Mouse (Mus musculus) stomach, postnatal 0 days (tissue): ENCODE measurements around the gene Cox17. TPM values are rescaled to one million over a fixed set of nuclear protein-coding genes. Genes with fewer than 3 reads are reported as not detected.
A peak's percentile ranks its signal among the peaks of the same experiment; 100 is the strongest.

Source experiments
- ATAC-seq: fragments of 200-750 bp; cut with Nextera tagmentation; 2 replicates; pipeline ENCODE4 v1.8.0; 2017; ENCODE audit not compliant: low FRiP score, low TSS enrichment
- DNase-seq: peaks from one replicate; pipeline ENCODE4 v3.0.0-alpha.2; 2016; ENCODE audit warnings: low spot score
- H3K27ac ChIP-seq: fragments of 300-500 bp; sonication (generic); replicated peaks from 2 replicates; pipeline ENCODE4 v1.5.1; 2014; ENCODE audit warnings: mild to moderate bottlenecking, control low read depth
- H3K27me3 ChIP-seq: fragments of 300-500 bp; sonication (generic); 2 replicates; pipeline ENCODE4 v1.6.1; 2014; ENCODE audit warnings: low read length; ENCODE audit not compliant: control insufficient read depth, insufficient read depth
- H3K36me3 ChIP-seq: fragments of 300-500 bp; sonication (generic); 2 replicates; pipeline ENCODE4 v1.6.1; 2014; ENCODE audit warnings: low read length, mixed read lengths; ENCODE audit not compliant: control insufficient read depth, insufficient read depth
- H3K4me1 ChIP-seq: fragments of 300-500 bp; sonication (generic); replicated peaks from 2 replicates; pipeline ENCODE4 v1.6.1; 2014; ENCODE audit warnings: antibody characterized with exemption; ENCODE audit not compliant: control insufficient read depth, insufficient read depth
- H3K4me2 ChIP-seq: fragments of 300-500 bp; sonication (generic); replicated peaks from 2 replicates; pipeline ENCODE4 v1.6.1; 2014; ENCODE audit warnings: low read depth, mild to moderate bottlenecking, control low read depth, moderate library complexity
- H3K4me3 ChIP-seq: fragments of 300-500 bp; sonication (generic); 2 replicates; pipeline ENCODE4 v1.5.1; 2014; ENCODE audit warnings: low read depth, low read length, control low read depth
- H3K9ac ChIP-seq: fragments of 300-500 bp; sonication (generic); 2 replicates; pipeline ENCODE4 v1.6.1; 2014; ENCODE audit warnings: mild to moderate bottlenecking, low read length, control low read depth, mixed read lengths
- H3K9me3 ChIP-seq: fragments of 300-500 bp; sonication (generic); 2 replicates; pipeline ENCODE4 v1.6.1; 2016; ENCODE audit warnings: low read length; ENCODE audit not compliant: control insufficient read depth
- CTCF ChIP-seq: IDR thresholded peaks from 2 replicates; pipeline ENCODE4 v1.5.1; 2016; ENCODE audit warnings: antibody characterized with exemption, low read depth, mild to moderate bottlenecking, moderate library complexity
- EP300 ChIP-seq: optimal IDR thresholded peaks from 2 replicates; pipeline ENCODE3; 2016; ENCODE audit warnings: antibody characterized with exemption
- WGBS: fragments of 180-500 bp; shearing (Covaris S2); extraction: QIAGEN DNeasy Blood & Tissue Kit; methylation state at CpG from one replicate; pipeline ENCODE4 v1.1.7; 2014; 5-methylcytosine and 5-hydroxymethylcytosine counted together
- polyA plus RNA-seq: library from polyadenylated mRNA; unstranded; fragments of >200 nt; fragmentation: Nextera tagmentation; extraction: Ambion mirVana; gene quantifications from 2 replicates; pipeline ENCODE4 v1.2.1, GENCODE M21; 2015

Gene Cox17
- polyA plus RNA-seq, 1 experiment from 2014 or later, result 327 TPM

GRCm38 (mm10) chr16:38370633-38371374, 24.0 kb downstream of the Cox17 start:
- Histone ChIP-seq H3K36me3 (no peaks in the 10 kb centered on the region), H3K27me3 (no peaks in the 10 kb centered on the region), H3K4me3 (no peak overlapping the region), H3K9me3 (no peaks in the 10 kb centered on the region), H3K27ac (no peak overlapping the region), H3K4me1 (no peaks in the 10 kb centered on the region), H3K9ac (no peak overlapping the region), H3K4me2 (no peak overlapping the region)
- 72% methylated on average over 8 of the region's 8 CpGs for WGBS
- ATAC-seq (peak; percentile 58), DNase-seq (no peak)
- TF ChIP-seq CTCF, result no peak
- no peak for TF ChIP-seq EP300

- Histone ChIP-seq H3K4me3 (no peak overlapping the region), H3K4me2 (no peak overlapping the region), H3K27me3 (no peaks in the 10 kb centered on the region), H3K36me3 (no peaks in the 10 kb centered on the region), H3K27ac (no peak overlapping the region), H3K9ac (no peak overlapping the region), H3K9me3 (no peaks in the 10 kb centered on the region), H3K4me1 (no peaks in the 10 kb centered on the region)
- WGBS, result 86% methylated on average over 15 of the region's 15 CpGs
- ATAC-seq, result no peak
- no peak for DNase-seq
- TF ChIP-seq CTCF, result no peak
- TF ChIP-seq EP300, result no peak
Measured at GRCm38 (mm10) chr16:38371705-38372296, 25.0 kb downstream of the Cox17 start.

- no peak overlapping the region for H3K4me3 ChIP-seq
- WGBS, result 89% methylated on average over 4 of the region's 4 CpGs
Measured at GRCm38 (mm10) chr16:38372876-38373275, 26.1 kb downstream of the Cox17 start.

GRCm38 (mm10) chr16:38373439-38373838, 26.6 kb downstream of the Cox17 start:
- TF ChIP-seq EP300 (no peak), CTCF (no peak)
- Histone ChIP-seq H3K9me3 (no peaks in the 10 kb centered on the region), H3K4me2 (no peak overlapping the region), H3K36me3 (no peaks in the 10 kb centered on the region), H3K27me3 (no peaks in the 10 kb centered on the region), H3K9ac (no peak overlapping the region), H3K4me1 (no peaks in the 10 kb centered on the region), H3K4me3 (no peak overlapping the region), H3K27ac (no peak overlapping the region)
- 80% methylated on average over 10 of the region's 10 CpGs for WGBS
- no peak for DNase-seq
- no peak for ATAC-seq

More at GRCm38 (mm10) chr16:38372876-38373275, 26.1 kb downstream of the Cox17 start:
- Histone ChIP-seq H3K9me3 (no peaks in the 10 kb centered on the region), H3K27ac (no peak overlapping the region), H3K36me3 (no peaks in the 10 kb centered on the region), H3K27me3 (no peaks in the 10 kb centered on the region), H3K9ac (no peak overlapping the region), H3K4me2 (no peak overlapping the region), H3K4me1 (no peaks in the 10 kb centered on the region)
- TF ChIP-seq CTCF (no peak), EP300 (no peak)
- DNase-seq (no peak), ATAC-seq (no peak)

- no peak for TF ChIP-seq CTCF
- WGBS, result 87% methylated on average over 16 of the region's 16 CpGs
- Histone ChIP-seq H3K9ac (no peak overlapping the region), H3K4me2 (no peak overlapping the region), H3K36me3 (no peaks in the 10 kb centered on the region), H3K9me3 (no peaks in the 10 kb centered on the region), H3K27me3 (no peaks in the 10 kb centered on the region), H3K4me3 (no peak overlapping the region), H3K27ac (no peak overlapping the region), H3K4me1 (no peaks in the 10 kb centered on the region)
- DNase-seq (no peak), ATAC-seq (no peak)
Measured at GRCm38 (mm10) chr16:38373941-38374340, 27.1 kb downstream of the Cox17 start.

GRCm38 (mm10) chr16:38374379-38375140, 27.8 kb downstream of the Cox17 start:
- H3K9me3 ChIP-seq, result no peaks in the 10 kb centered on the region
- 76% methylated on average over 10 of the region's 10 CpGs for WGBS
- no peak overlapping the region for H3K9ac ChIP-seq
- no peaks in the 10 kb centered on the region for H3K4me1 ChIP-seq
- H3K27me3 ChIP-seq, result no peaks in the 10 kb centered on the region
- H3K36me3 ChIP-seq, result no peaks in the 10 kb centered on the region
- H3K27ac ChIP-seq, result no peak overlapping the region
- TF ChIP-seq CTCF (no peak), EP300 (no peak)
- DNase-seq, result no peak
- no peak for ATAC-seq
- no peak overlapping the region for H3K4me3 ChIP-seq
- H3K4me2 ChIP-seq, result no peak overlapping the region
